Comparison of ENCODE assay signal across 21 mouse cellular contexts in genomic region chr7:19610969-19611368, GRCm38 (mm10). TPM values are rescaled to one million over a fixed set of nuclear protein-coding genes. Genes with fewer than 3 reads are reported as not detected.
A peak's percentile ranks its signal among the peaks of the same experiment; 100 is the strongest.
DNase-seq lines count a peak whose midpoint lies in the region; ATAC-seq and TF ChIP-seq lines count a peak whose summit lies in the region.
"Had no signal": no experiment of that assay in that cellular context is flagged by ENCODE, and none has a peak within 500 bp of the region (broad histone marks: within the 10 kb centered on the region; RNA-seq: fewer than 3 reads in every experiment).

No protein-coding gene starts in this region.

- TF ChIP-seq RAD21 in MEL (IDR thresholded peaks at IDR 0.05; ENCODE audit: low read depth, low read length) = no peak; the same call in 1 of the 2 replicates

- H3K4me3 ChIP-seq in layer of hippocampus, adult 2 months = no peak overlapping the region
- no peak overlapping the region for H3K4me3 ChIP-seq in lung, postnatal 0 days (ENCODE audit: low read depth, low read length)
- no peak overlapping the region for H3K4me3 ChIP-seq in MEL (ENCODE audit: control insufficient read depth in 1 of 2, insufficient read depth in 1 of 2, low read depth in 2 of 2, low read length in 2 of 2)
- H3K4me3 ChIP-seq in small intestine, adult 2 months (ENCODE audit: low read depth, low read length) = no peak overlapping the region
- no peak overlapping the region for H3K4me3 ChIP-seq in midbrain, embryonic 10.5 days
- H3K4me3 ChIP-seq: embryonic facial prominence, embryonic 12.5 days; limb, embryonic 12.5 days; megakaryocyte, embryonic 14.5 days had no signal

- TF ChIP-seq EP300 in lung, postnatal 0 days (IDR thresholded peaks at IDR 0.05) = no peak
- no peak for TF ChIP-seq EP300 in MEL (IDR thresholded peaks at IDR 0.05; ENCODE audit: low read depth in 1 of 2, low read length in 2 of 2)

- TF ChIP-seq CTCF in layer of hippocampus, adult 2 months (conservative IDR thresholded peaks at IDR 0.05) = peak; percentile 54
- peak; percentile 24 for TF ChIP-seq CTCF in lung, postnatal 0 days (IDR thresholded peaks at IDR 0.05)
- TF ChIP-seq CTCF in MEL (IDR thresholded peaks at IDR 0.05 in 2 of 3, conservative IDR thresholded peaks at IDR 0.05 in 1 of 3; ENCODE audit: control insufficient read depth in 1 of 3, insufficient read depth in 1 of 3, low read depth in 2 of 3, low read length in 3 of 3, poor library complexity in 1 of 3, severe bottlenecking in 1 of 3) = peak; percentile 35 to 46 (median 37)
- TF ChIP-seq CTCF in small intestine, adult 2 months (IDR thresholded peaks at IDR 0.05; ENCODE audit: extremely low read depth, insufficient read length, insufficient replicate concordance, low read depth, low read length) = peak; percentile 37; the same call in 1 of the 2 replicates

- H3K9ac ChIP-seq in lung, postnatal 0 days (replicated peaks; ENCODE audit: low read depth) = no peak overlapping the region
- H3K9ac ChIP-seq in MEL (ENCODE audit: control insufficient read depth, low read depth, low read length, poor library complexity, severe bottlenecking) = no peak overlapping the region
- H3K9ac ChIP-seq: embryonic facial prominence, embryonic 12.5 days; limb, embryonic 12.5 days had no signal

- H3K4me2 ChIP-seq in lung, postnatal 0 days (replicated peaks; ENCODE audit: low read depth, low read length) = no peak overlapping the region
- H3K4me2 ChIP-seq: embryonic facial prominence, embryonic 12.5 days; heart, embryonic 11.5 days; limb, embryonic 12.5 days had no signal

- H3K27ac ChIP-seq in layer of hippocampus, adult 2 months = no peak overlapping the region
- H3K27ac ChIP-seq in lung, postnatal 0 days (ENCODE audit: low read length) = no peak overlapping the region
- no peak overlapping the region for H3K27ac ChIP-seq in MEL (ENCODE audit: control insufficient read depth, low read depth, low read length)
- peak overlapping the region; percentile 97 for H3K27ac ChIP-seq in small intestine, adult 2 months (ENCODE audit: insufficient read depth, low read depth, low read length)
- H3K27ac ChIP-seq in midbrain, embryonic 10.5 days (replicated peaks) = no peak overlapping the region
- H3K27ac ChIP-seq: embryonic facial prominence, embryonic 12.5 days; limb, embryonic 12.5 days had no signal

- 77% methylated on average over 5 of the region's 5 CpGs for WGBS in lung, postnatal 0 days
- WGBS in small intestine, adult 2 months = 80% methylated on average over 5 of the region's 5 CpGs
- 79% methylated on average over 5 of the region's 5 CpGs for WGBS in midbrain, embryonic 10.5 days

- H3K27me3 ChIP-seq in lung, postnatal 0 days (replicated peaks; ENCODE audit: insufficient read depth, low read length) = no peaks in the 10 kb centered on the region
- no peaks in the 10 kb centered on the region for H3K27me3 ChIP-seq in MEL (ENCODE audit: control insufficient read depth in 1 of 2, insufficient read depth in 2 of 2, low read length in 2 of 2)
- no peaks in the 10 kb centered on the region for H3K27me3 ChIP-seq in small intestine, adult 2 months (ENCODE audit: control insufficient read depth, insufficient read depth, low read length)
- no peaks in the 10 kb centered on the region for H3K27me3 ChIP-seq in midbrain, embryonic 10.5 days (ENCODE audit: low read depth, poor library complexity, severe bottlenecking)
- H3K27me3 ChIP-seq: embryonic facial prominence, embryonic 12.5 days; limb, embryonic 12.5 days; megakaryocyte, embryonic 14.5 days; Patski had no signal

- TF ChIP-seq POLR2A in MEL (IDR thresholded peaks at IDR 0.05; ENCODE audit: control insufficient read depth in 1 of 2, insufficient read depth in 1 of 2, low read depth in 1 of 2, low read length in 2 of 2, poor library complexity in 1 of 2) = no peak
- TF ChIP-seq POLR2A in small intestine, adult 2 months (IDR thresholded peaks at IDR 0.05; ENCODE audit: low read depth, low read length) = no peak

- H3K9me3 ChIP-seq in lung, postnatal 0 days (ENCODE audit: low read length) = no peaks in the 10 kb centered on the region
- no peaks in the 10 kb centered on the region for H3K9me3 ChIP-seq in MEL (replicated peaks; ENCODE audit: insufficient read depth, low read length)
- no peaks in the 10 kb centered on the region for H3K9me3 ChIP-seq in midbrain, embryonic 10.5 days (replicated peaks)
- H3K9me3 ChIP-seq: embryonic facial prominence, embryonic 12.5 days; limb, embryonic 12.5 days; megakaryocyte, embryonic 14.5 days had no signal

- no peaks in the 10 kb centered on the region for H3K79me2 ChIP-seq in MEL (ENCODE audit: control insufficient read depth, insufficient read depth, low read length, poor library complexity)

- no peak for DNase-seq in layer of hippocampus, adult 2 months (ENCODE audit: low spot score in 2 of 2)
- no peak for DNase-seq in layer of hippocampus, adult 9-11 months
- DNase-seq in lung, postnatal 0 days (ENCODE audit: low spot score) = no peak
- DNase-seq in lung, postnatal 25 days (ENCODE audit: low spot score) = no peak
- DNase-seq in MEL (ENCODE audit: low read depth, low spot score) = no peak
- DNase-seq in midbrain, embryonic 10.5 days (ENCODE audit: low spot score) = no peak
- DNase-seq: adrenal gland, postnatal 10 days; cerebellum, adult 2 months; cerebellum, postnatal 25 days; kidney, adult 11 months; lung, postnatal 36 days; thymus, adult 2 months had no signal

- H3K36me3 ChIP-seq in lung, postnatal 0 days (ENCODE audit: insufficient read depth, low read length) = peaks cover 15% of the 10 kb centered on the region; the same call in 1 of the 2 replicates
- no peaks in the 10 kb centered on the region for H3K36me3 ChIP-seq in MEL (ENCODE audit: control insufficient read depth in 1 of 2, insufficient read depth in 2 of 2, low read length in 2 of 2)
- H3K36me3 ChIP-seq in small intestine, adult 2 months (ENCODE audit: control insufficient read depth, insufficient read depth, low read length) = peaks cover 58% of the 10 kb centered on the region
- no peaks in the 10 kb centered on the region for H3K36me3 ChIP-seq in midbrain, embryonic 10.5 days
- H3K36me3 ChIP-seq: embryonic facial prominence, embryonic 12.5 days; limb, embryonic 12.5 days had no signal

- no peaks in the 10 kb centered on the region for H3K4me1 ChIP-seq in lung, postnatal 0 days (ENCODE audit: insufficient read depth, low read depth, low read length)
- H3K4me1 ChIP-seq in MEL (ENCODE audit: control insufficient read depth in 1 of 2, insufficient read depth in 2 of 2, low read length in 2 of 2) = no peaks in the 10 kb centered on the region
- H3K4me1 ChIP-seq in small intestine, adult 2 months (ENCODE audit: control insufficient read depth, insufficient read depth, insufficient read length, low read length) = peaks cover 24% of the 10 kb centered on the region
- no peaks in the 10 kb centered on the region for H3K4me1 ChIP-seq in midbrain, embryonic 10.5 days
- H3K4me1 ChIP-seq: embryonic facial prominence, embryonic 12.5 days; limb, embryonic 12.5 days had no signal

- no peak for ATAC-seq in lung, postnatal 0 days
- ATAC-seq: activated CD4-positive, CD25-positive, alpha-beta regulatory T cell, adult 4 months; hindbrain, embryonic 16.5 days; midbrain, embryonic 16.5 days; Patski had no signal

RNA-seq across cellular contexts. Expression of gene Clasrp, which starts 6.7 kb away (rescaled TPM):
- total RNA-seq in layer of hippocampus, adult 2 months (2021) = 100 to 1,000 TPM in 1 of 2 experiments, 10 to 100 TPM in 1; 95.4 to 112 TPM
- polyA plus RNA-seq in lung, postnatal 0 days (2015; fragmentation: Nextera tagmentation; extraction: Ambion mirVana) = 22.6 and 23.8 TPM in 2 replicates
- total RNA-seq in MEL (2012; rRNA removed) = 29.9 and 31.1 TPM in 2 replicates
- 10 to 100 TPM in 1 of 2 experiments, not detected in 1; 62.2 TPM for polyA plus RNA-seq in MEL (2012; ENCODE audit: insufficient read depth in 1 of 2, insufficient read length in 2 of 2, low read depth in 1 of 2, low replicate concordance in 2 of 2, missing spikeins in 1 of 2)
- polyA plus RNA-seq in small intestine, adult 2 months (2012; rRNA removed) = 91.6 and 184 TPM in 2 replicates
- polyA plus RNA-seq in midbrain, embryonic 10.5 days (2016; fragmentation: Nextera tagmentation; extraction: Ambion mirVana) = 51.8 and 61.1 TPM in 2 replicates

RNA-seq across cellular contexts. Expression of gene Relb, which starts 18.3 kb away (rescaled TPM):
- total RNA-seq in layer of hippocampus, adult 2 months (2021) = 10 to 100 TPM in 1 of 2 experiments, 1 to 10 TPM in 1; 9.8 to 11.3 TPM
- polyA plus RNA-seq in lung, postnatal 0 days (2015; fragmentation: Nextera tagmentation; extraction: Ambion mirVana) = 15.6 and 29.8 TPM in 2 replicates
- 4.6 and 6.2 TPM in 2 replicates for total RNA-seq in MEL (2012; rRNA removed)
- 1 to 10 TPM in 1 of 2 experiments, not detected in 1; 7.7 TPM for polyA plus RNA-seq in MEL (2012; ENCODE audit: insufficient read depth in 1 of 2, insufficient read length in 2 of 2, low read depth in 1 of 2, low replicate concordance in 2 of 2, missing spikeins in 1 of 2)
- 47.2 and 144 TPM in 2 replicates for polyA plus RNA-seq in small intestine, adult 2 months (2012; rRNA removed)
- polyA plus RNA-seq in midbrain, embryonic 10.5 days (2016; fragmentation: Nextera tagmentation; extraction: Ambion mirVana) = 3.8 and 4.7 TPM in 2 replicates

RNA-seq across cellular contexts. Expression of gene Gemin7, which starts 33.6 kb away (rescaled TPM):
- 10 to 100 TPM; 38.8 to 43.9 TPM for total RNA-seq in layer of hippocampus, adult 2 months (2021)
- 161 and 163 TPM in 2 replicates for polyA plus RNA-seq in lung, postnatal 0 days (2015; fragmentation: Nextera tagmentation; extraction: Ambion mirVana)
- total RNA-seq in MEL (2012; rRNA removed) = 49.6 and 58.0 TPM in 2 replicates
- 10 to 100 TPM in 1 of 2 experiments, not detected in 1; 78.7 TPM for polyA plus RNA-seq in MEL (2012; ENCODE audit: insufficient read depth in 1 of 2, insufficient read length in 2 of 2, low read depth in 1 of 2, low replicate concordance in 2 of 2, missing spikeins in 1 of 2)
- 85.5 and 146 TPM in 2 replicates for polyA plus RNA-seq in small intestine, adult 2 months (2012; rRNA removed)
- polyA plus RNA-seq in midbrain, embryonic 10.5 days (2016; fragmentation: Nextera tagmentation; extraction: Ambion mirVana) = 177 TPM in 2 replicates

RNA-seq across cellular contexts. Expression of gene Zfp296, which starts 33.9 kb away (rescaled TPM):
- total RNA-seq in layer of hippocampus, adult 2 months (2021) = under 1 TPM; 0.81 to 0.95 TPM
- polyA plus RNA-seq in lung, postnatal 0 days (2015; fragmentation: Nextera tagmentation; extraction: Ambion mirVana) = 0.76 and 0.88 TPM in 2 replicates
- 2.9 and 3.3 TPM in 2 replicates for total RNA-seq in MEL (2012; rRNA removed)
- 1 to 10 TPM in 1 of 2 experiments, not detected in 1; 7.8 TPM for polyA plus RNA-seq in MEL (2012; ENCODE audit: insufficient read depth in 1 of 2, insufficient read length in 2 of 2, low read depth in 1 of 2, low replicate concordance in 2 of 2, missing spikeins in 1 of 2)
- 3.0 and 3.7 TPM in 2 replicates for polyA plus RNA-seq in small intestine, adult 2 months (2012; rRNA removed)
- polyA plus RNA-seq in midbrain, embryonic 10.5 days (2016; fragmentation: Nextera tagmentation; extraction: Ambion mirVana) = 0.10 and 0.22 TPM in 2 replicates

RNA-seq across cellular contexts. Expression of gene Ppp1r37, which starts 48.1 kb away (rescaled TPM):
- 100 to 1,000 TPM; 116 to 118 TPM for total RNA-seq in layer of hippocampus, adult 2 months (2021)
- polyA plus RNA-seq in lung, postnatal 0 days (2015; fragmentation: Nextera tagmentation; extraction: Ambion mirVana) = 19.1 and 20.3 TPM in 2 replicates
- 10.0 and 13.6 TPM in 2 replicates for total RNA-seq in MEL (2012; rRNA removed)
- 10 to 100 TPM in 1 of 2 experiments, not detected in 1; 29.0 TPM for polyA plus RNA-seq in MEL (2012; ENCODE audit: insufficient read depth in 1 of 2, insufficient read length in 2 of 2, low read depth in 1 of 2, low replicate concordance in 2 of 2, missing spikeins in 1 of 2)
- 57.9 and 115 TPM in 2 replicates for polyA plus RNA-seq in small intestine, adult 2 months (2012; rRNA removed)
- 20.3 and 20.5 TPM in 2 replicates for polyA plus RNA-seq in midbrain, embryonic 10.5 days (2016; fragmentation: Nextera tagmentation; extraction: Ambion mirVana)
